Mouse (Mus musculus): ENCODE measurements around the gene Zkscan6.

Gene Zkscan6

GRCm38 (mm10) chr11:65806909-65807504 lies at the start of gene Zkscan6:
Gene Zkscan6 (plus strand): TSS chr11:65807175.
- peak; percentile 88 for DNase-seq (ENCODE audit: low read depth)

GRCm38 (mm10) chr11:65759350-65759749 lies 47.6 kb upstream of the Zkscan6 start:
- DNase-seq (ENCODE audit: low read depth): no peak

- DNase-seq (ENCODE audit: low read depth): no peak
Measured at GRCm38 (mm10) chr11:65760912-65761311, 46.1 kb upstream of the Zkscan6 start.

GRCm38 (mm10) chr11:65768445-65768844 lies 38.5 kb upstream of the Zkscan6 start:
- no peak for DNase-seq (ENCODE audit: low read depth)

- no peak for DNase-seq (ENCODE audit: low read depth)
Measured at GRCm38 (mm10) chr11:65769990-65770389, 37.0 kb upstream of the Zkscan6 start.

GRCm38 (mm10) chr11:65771546-65771945 lies 35.4 kb upstream of the Zkscan6 start:
- DNase-seq (ENCODE audit: low read depth): no peak

- DNase-seq (ENCODE audit: low read depth): no peak
Measured at GRCm38 (mm10) chr11:65773535-65773934, 33.4 kb upstream of the Zkscan6 start.

GRCm38 (mm10) chr11:65773946-65774656 lies 32.9 kb upstream of the Zkscan6 start:
- DNase-seq (ENCODE audit: low read depth): no peak

- DNase-seq (ENCODE audit: low read depth): no peak
Measured at GRCm38 (mm10) chr11:65776906-65777611, 29.9 kb upstream of the Zkscan6 start.

GRCm38 (mm10) chr11:65777810-65778209 lies 29.2 kb upstream of the Zkscan6 start:
- DNase-seq (ENCODE audit: low read depth): no peak

- DNase-seq (ENCODE audit: low read depth): no peak
Measured at GRCm38 (mm10) chr11:65779066-65779465, 27.9 kb upstream of the Zkscan6 start.

GRCm38 (mm10) chr11:65779578-65779977 lies 27.4 kb upstream of the Zkscan6 start:
- DNase-seq (ENCODE audit: low read depth): no peak

- DNase-seq (ENCODE audit: low read depth): no peak
Measured at GRCm38 (mm10) chr11:65781596-65781995, 25.4 kb upstream of the Zkscan6 start.

- DNase-seq (ENCODE audit: low read depth): no peak
Measured at GRCm38 (mm10) chr11:65786160-65786559, 20.8 kb upstream of the Zkscan6 start.

- DNase-seq (ENCODE audit: low read depth): no peak
Measured at GRCm38 (mm10) chr11:65787421-65788151, 19.4 kb upstream of the Zkscan6 start.

- peak; percentile 78 for DNase-seq (ENCODE audit: low read depth)
Measured at GRCm38 (mm10) chr11:65788154-65788553, 18.8 kb upstream of the Zkscan6 start, which contains the start of gene Map2k4. Gene Map2k4 (minus strand): TSS chr11:65788297.

GRCm38 (mm10) chr11:65794428-65795219 lies 12.4 kb upstream of the Zkscan6 start:
- DNase-seq (ENCODE audit: low read depth): no peak

- DNase-seq (ENCODE audit: low read depth): no peak
Measured at GRCm38 (mm10) chr11:65795896-65796295, 11.1 kb upstream of the Zkscan6 start.

- no peak for DNase-seq (ENCODE audit: low read depth)
Measured at GRCm38 (mm10) chr11:65801899-65802298, 5.1 kb upstream of the Zkscan6 start.

- DNase-seq (ENCODE audit: low read depth): peak; percentile 66
Measured at GRCm38 (mm10) chr11:65806321-65806904, 562 bp upstream of the Zkscan6 start.

GRCm38 (mm10) chr11:65807601-65808000 lies 626 bp downstream of the Zkscan6 start:
- no peak for DNase-seq (ENCODE audit: low read depth)
